Mouse (Mus musculus): Measurements from ENCODE around the gene Cpt1c. TPM values are rescaled to one million over a fixed set of nuclear protein-coding genes. Genes with fewer than 3 reads are reported as not detected.

Cpt1c gene
- polyA plus RNA-seq, 1 experiment: 73.3 TPM

GRCm38 (mm10) chr7:44929204-44930151 is 45.2 kb downstream of the Cpt1c start, which contains the start of gene Ap2a1:
Ap2a1 (minus strand) TSS chr7:44929496.
- Histone ChIP-seq H3K36me3 (ENCODE audit: control insufficient read depth, insufficient read depth, low read length, poor library complexity, severe bottlenecking) (0 out of 2 replicates have a peak, but pooled peaks cover 2% of the 10 kb centered on the region), H3K27me3 (ENCODE audit: control insufficient read depth, insufficient read depth, low read length, poor library complexity, severe bottlenecking) (no peaks in the 10 kb centered on the region), H3K9ac (ENCODE audit: low read depth, poor library complexity, severe bottlenecking) (peak within 1 kb of the TSS; percentile 80), H3K9me3 (replicated peaks; ENCODE audit: control insufficient read depth, insufficient read depth, low read length, poor library complexity, severe bottlenecking) (no peaks in the 10 kb centered on the region), H3K4me1 (ENCODE audit: control insufficient read depth, insufficient read depth, low read length) (no peaks in the 10 kb centered on the region), H3K27ac (ENCODE audit: insufficient read depth, low read length) (peak within 1 kb of the TSS; percentile 63), H3K4me3 (ENCODE audit: low read depth, low read length) (peak within 1 kb of the TSS; percentile 95)
- TF ChIP-seq EP300 (IDR thresholded peaks at IDR 0.05; ENCODE audit: insufficient read depth, low read depth, low read length) (no peak), POLR2A (IDR thresholded peaks at IDR 0.05; ENCODE audit: insufficient read depth, low read length) (peak; percentile 58), CTCF (IDR thresholded peaks at IDR 0.05; ENCODE audit: low read depth, low read length) (no peak)

GRCm38 (mm10) chr7:44928570-44928969 is 46.1 kb downstream of the Cpt1c start:
- H3K4me1 ChIP-seq (ENCODE audit: control insufficient read depth, insufficient read depth, low read length): no peaks in the 10 kb centered on the region
- peaks cover 9% of the 10 kb centered on the region for H3K36me3 ChIP-seq (ENCODE audit: control insufficient read depth, insufficient read depth, low read length, poor library complexity, severe bottlenecking)
- peak overlapping the region; percentile 95 for H3K4me3 ChIP-seq (ENCODE audit: low read depth, low read length)
- no peak for TF ChIP-seq EP300 (IDR thresholded peaks at IDR 0.05; ENCODE audit: insufficient read depth, low read depth, low read length)
- TF ChIP-seq POLR2A (IDR thresholded peaks at IDR 0.05; ENCODE audit: insufficient read depth, low read length): no peak
- no peak for TF ChIP-seq CTCF (IDR thresholded peaks at IDR 0.05; ENCODE audit: low read depth, low read length)
- H3K9ac ChIP-seq (ENCODE audit: low read depth, poor library complexity, severe bottlenecking): peak overlapping the region; percentile 80
- H3K9me3 ChIP-seq (replicated peaks; ENCODE audit: control insufficient read depth, insufficient read depth, low read length, poor library complexity, severe bottlenecking): no peaks in the 10 kb centered on the region
- H3K27ac ChIP-seq (ENCODE audit: insufficient read depth, low read length): no peak overlapping the region
- no peaks in the 10 kb centered on the region for H3K27me3 ChIP-seq (ENCODE audit: control insufficient read depth, insufficient read depth, low read length, poor library complexity, severe bottlenecking)

- Histone ChIP-seq H3K4me3 (ENCODE audit: low read depth, low read length) (no peak overlapping the region), H3K36me3 (ENCODE audit: control insufficient read depth, insufficient read depth, low read length, poor library complexity, severe bottlenecking) (peaks cover 12% of the 10 kb centered on the region), H3K27me3 (ENCODE audit: control insufficient read depth, insufficient read depth, low read length, poor library complexity, severe bottlenecking) (no peaks in the 10 kb centered on the region), H3K27ac (ENCODE audit: insufficient read depth, low read length) (no peak overlapping the region), H3K9ac (ENCODE audit: low read depth, poor library complexity, severe bottlenecking) (no peak overlapping the region), H3K4me1 (ENCODE audit: control insufficient read depth, insufficient read depth, low read length) (no peaks in the 10 kb centered on the region), H3K9me3 (replicated peaks; ENCODE audit: control insufficient read depth, insufficient read depth, low read length, poor library complexity, severe bottlenecking) (no peaks in the 10 kb centered on the region)
- no peak for TF ChIP-seq POLR2A (IDR thresholded peaks at IDR 0.05; ENCODE audit: insufficient read depth, low read length)
- TF ChIP-seq CTCF (IDR thresholded peaks at IDR 0.05; ENCODE audit: low read depth, low read length): peak; percentile 64
Observed at GRCm38 (mm10) chr7:44925468-44925867, 49.2 kb downstream of the Cpt1c start.

- Histone ChIP-seq H3K4me1 (ENCODE audit: control insufficient read depth, insufficient read depth, low read length) (no peaks in the 10 kb centered on the region), H3K9me3 (replicated peaks; ENCODE audit: control insufficient read depth, insufficient read depth, low read length, poor library complexity, severe bottlenecking) (no peaks in the 10 kb centered on the region), H3K27me3 (ENCODE audit: control insufficient read depth, insufficient read depth, low read length, poor library complexity, severe bottlenecking) (no peaks in the 10 kb centered on the region), H3K9ac (ENCODE audit: low read depth, poor library complexity, severe bottlenecking) (no peak overlapping the region), H3K27ac (ENCODE audit: insufficient read depth, low read length) (no peak overlapping the region), H3K4me3 (ENCODE audit: low read depth, low read length) (no peak overlapping the region), H3K36me3 (ENCODE audit: control insufficient read depth, insufficient read depth, low read length, poor library complexity, severe bottlenecking) (peaks cover 12% of the 10 kb centered on the region)
- TF ChIP-seq EP300 (IDR thresholded peaks at IDR 0.05; ENCODE audit: insufficient read depth, low read depth, low read length) (no peak), POLR2A (IDR thresholded peaks at IDR 0.05; ENCODE audit: insufficient read depth, low read length) (no peak), CTCF (IDR thresholded peaks at IDR 0.05; ENCODE audit: low read depth, low read length) (no peak)
Observed at GRCm38 (mm10) chr7:44922530-44922929, 52.1 kb downstream of the Cpt1c start.

- H3K27ac ChIP-seq (ENCODE audit: insufficient read depth, low read length): no peak overlapping the region
- no peak overlapping the region for H3K9ac ChIP-seq (ENCODE audit: low read depth, poor library complexity, severe bottlenecking)
- H3K27me3 ChIP-seq (ENCODE audit: control insufficient read depth, insufficient read depth, low read length, poor library complexity, severe bottlenecking): no peaks in the 10 kb centered on the region
- H3K9me3 ChIP-seq (replicated peaks; ENCODE audit: control insufficient read depth, insufficient read depth, low read length, poor library complexity, severe bottlenecking): no peaks in the 10 kb centered on the region
- no peaks in the 10 kb centered on the region for H3K4me1 ChIP-seq (ENCODE audit: control insufficient read depth, insufficient read depth, low read length)
- TF ChIP-seq EP300 (IDR thresholded peaks at IDR 0.05; ENCODE audit: insufficient read depth, low read depth, low read length) (no peak), CTCF (IDR thresholded peaks at IDR 0.05; ENCODE audit: low read depth, low read length) (no peak), POLR2A (IDR thresholded peaks at IDR 0.05; ENCODE audit: insufficient read depth, low read length) (no peak)
- peaks cover 10% of the 10 kb centered on the region for H3K36me3 ChIP-seq (ENCODE audit: control insufficient read depth, insufficient read depth, low read length, poor library complexity, severe bottlenecking)
- no peak overlapping the region for H3K4me3 ChIP-seq (ENCODE audit: low read depth, low read length)
Observed at GRCm38 (mm10) chr7:44919127-44919526, 55.5 kb downstream of the Cpt1c start.

- Histone ChIP-seq H3K27ac (ENCODE audit: insufficient read depth, low read length) (no peak overlapping the region), H3K9me3 (replicated peaks; ENCODE audit: control insufficient read depth, insufficient read depth, low read length, poor library complexity, severe bottlenecking) (no peaks in the 10 kb centered on the region), H3K4me1 (ENCODE audit: control insufficient read depth, insufficient read depth, low read length) (no peaks in the 10 kb centered on the region), H3K4me3 (ENCODE audit: low read depth, low read length) (no peak overlapping the region), H3K9ac (ENCODE audit: low read depth, poor library complexity, severe bottlenecking) (no peak overlapping the region), H3K27me3 (ENCODE audit: control insufficient read depth, insufficient read depth, low read length, poor library complexity, severe bottlenecking) (no peaks in the 10 kb centered on the region), H3K36me3 (ENCODE audit: control insufficient read depth, insufficient read depth, low read length, poor library complexity, severe bottlenecking) (0 out of 2 replicates have a peak, but pooled peaks cover 4% of the 10 kb centered on the region)
- TF ChIP-seq EP300 (IDR thresholded peaks at IDR 0.05; ENCODE audit: insufficient read depth, low read depth, low read length) (no peak), CTCF (IDR thresholded peaks at IDR 0.05; ENCODE audit: low read depth, low read length) (no peak)
Observed at GRCm38 (mm10) chr7:44918219-44918618, 56.4 kb downstream of the Cpt1c start.
